Mouse (Mus musculus): ENCODE measurements around the gene Zfp655. TPM values are rescaled to one million over a fixed set of nuclear protein-coding genes. Genes with fewer than 3 reads are reported as not detected.
"Not testable (repeated sequence)": the region's sequence is repeated elsewhere in the genome, so short reads cannot be mapped to it uniquely, and the experiment has no call there.

Zfp655 gene
- polyA plus RNA-seq, 1 experiment, result 34.4 TPM

- TF ChIP-seq POLR2A (IDR thresholded peaks at IDR 0.05; ENCODE audit: low read depth, low read length) (peak; percentile 88), CTCF (IDR thresholded peaks at IDR 0.05; ENCODE audit: borderline replicate concordance, insufficient read depth, low read length) (no peak)
- Histone ChIP-seq H3K27ac (ENCODE audit: insufficient read depth, low read length) (peak within 1 kb of the TSS; percentile 84), H3K4me3 (ENCODE audit: insufficient read depth, low read length) (peak within 1 kb of the TSS; percentile 79), H3K4me1 (ENCODE audit: control insufficient read depth, insufficient read depth, low read length) (no peaks in the 10 kb centered on the region; the same call in 1 of the 2 replicates)
Measured at GRCm38 (mm10) chr5:145203936-145204691, 27.4 kb upstream of the Zfp655 start, which contains the start of gene Zkscan5. Zkscan5 (plus strand) TSS chr5:145204562.

GRCm38 (mm10) chr5:145205041-145205440 is 26.5 kb upstream of the Zfp655 start:
- peak overlapping the region; percentile 47 for H3K27ac ChIP-seq (ENCODE audit: insufficient read depth, low read length)
- TF ChIP-seq POLR2A (IDR thresholded peaks at IDR 0.05; ENCODE audit: low read depth, low read length) (0 out of 2 replicates have a peak, but pooled peaks have one; percentile 21), CTCF (IDR thresholded peaks at IDR 0.05; ENCODE audit: borderline replicate concordance, insufficient read depth, low read length) (no peak)
- peak overlapping the region; percentile 51 for H3K4me3 ChIP-seq (ENCODE audit: insufficient read depth, low read length)
- H3K4me1 ChIP-seq (ENCODE audit: control insufficient read depth, insufficient read depth, low read length), result no peaks in the 10 kb centered on the region; the same call in 1 of the 2 replicates

DNA sequence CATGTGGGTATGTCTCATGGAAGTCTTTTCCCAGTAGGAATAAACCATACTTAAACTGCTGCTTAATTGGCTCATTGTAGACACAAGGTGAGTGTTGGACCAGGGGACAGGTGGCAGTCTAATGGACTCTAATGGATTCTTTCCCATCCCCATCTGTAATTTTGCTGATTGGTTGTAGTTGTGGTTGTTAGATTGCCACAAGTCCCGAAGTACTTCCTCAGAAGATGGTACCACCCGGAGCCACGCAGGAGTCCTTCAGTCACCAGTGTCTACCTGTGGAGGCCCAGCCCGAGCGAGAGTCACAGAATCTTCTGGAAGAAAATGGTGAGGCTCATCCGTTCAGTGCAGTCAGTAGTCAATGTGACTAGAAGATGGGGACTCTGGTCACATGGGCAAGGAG is 24.1 kb upstream of the Zfp655 start:
- no peak for TF ChIP-seq POLR2A (IDR thresholded peaks at IDR 0.05; ENCODE audit: low read depth, low read length)
- no peak for TF ChIP-seq CTCF (IDR thresholded peaks at IDR 0.05; ENCODE audit: borderline replicate concordance, insufficient read depth, low read length)
- H3K4me1 ChIP-seq (ENCODE audit: control insufficient read depth, insufficient read depth, low read length), result no peaks in the 10 kb centered on the region
- H3K27ac ChIP-seq (ENCODE audit: insufficient read depth, low read length), result no peak overlapping the region

DNA sequence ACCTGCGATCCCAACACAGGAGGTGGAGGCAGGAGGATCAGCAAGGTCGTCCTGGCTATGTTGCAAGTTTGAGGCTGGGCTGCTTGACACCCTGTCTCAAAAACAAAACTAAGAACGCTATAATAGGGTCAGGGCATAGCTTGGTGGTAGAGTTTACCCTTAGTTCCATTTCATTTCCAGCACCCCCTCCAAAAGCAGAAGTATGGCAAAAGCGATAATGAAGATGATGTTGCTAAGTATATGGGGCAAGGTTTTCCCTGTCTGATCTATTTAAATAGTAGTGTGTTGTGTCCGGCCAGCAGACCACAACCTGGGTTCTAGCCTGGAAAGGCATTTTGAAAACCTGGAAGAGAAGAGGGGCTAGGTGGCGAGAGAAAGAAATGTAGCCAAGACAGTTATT is 23.6 kb upstream of the Zfp655 start:
- no peak overlapping the region for H3K4me3 ChIP-seq (ENCODE audit: insufficient read depth, low read length)
- H3K4me1 ChIP-seq (ENCODE audit: control insufficient read depth, insufficient read depth, low read length), result no peaks in the 10 kb centered on the region
- H3K27ac ChIP-seq (ENCODE audit: insufficient read depth, low read length), result no peak overlapping the region
- TF ChIP-seq POLR2A (IDR thresholded peaks at IDR 0.05; ENCODE audit: low read depth, low read length), result no peak
- TF ChIP-seq CTCF (IDR thresholded peaks at IDR 0.05; ENCODE audit: borderline replicate concordance, insufficient read depth, low read length), result no peak

More for the DNA sequence above, 24.1 kb upstream of the Zfp655 start:
- no peak overlapping the region for H3K4me3 ChIP-seq (ENCODE audit: insufficient read depth, low read length)

DNA sequence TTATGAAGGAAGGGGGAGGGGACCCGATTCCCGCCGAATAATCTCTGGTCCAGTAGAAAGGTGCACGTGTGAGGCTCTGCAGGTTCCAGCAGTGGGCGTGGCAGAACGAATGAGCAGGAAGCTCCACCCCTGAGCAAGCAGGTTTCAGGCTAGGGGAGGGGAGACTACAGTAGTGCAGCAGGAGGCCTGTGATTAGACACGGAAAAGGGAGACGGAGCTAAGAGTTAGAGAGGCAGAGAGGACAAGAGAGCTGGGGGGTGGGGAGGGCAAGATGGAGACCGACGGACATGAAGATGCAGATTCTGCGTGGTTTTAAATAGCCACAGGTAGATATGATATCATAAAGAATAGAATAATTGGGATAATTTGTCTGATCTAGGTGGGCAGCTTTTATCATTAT is 23.1 kb upstream of the Zfp655 start:
- not testable (repeated sequence) for H3K27ac ChIP-seq (ENCODE audit: insufficient read depth, low read length); H3K4me3 ChIP-seq (ENCODE audit: insufficient read depth, low read length); H3K4me1 ChIP-seq (ENCODE audit: control insufficient read depth, insufficient read depth, low read length)

DNA sequence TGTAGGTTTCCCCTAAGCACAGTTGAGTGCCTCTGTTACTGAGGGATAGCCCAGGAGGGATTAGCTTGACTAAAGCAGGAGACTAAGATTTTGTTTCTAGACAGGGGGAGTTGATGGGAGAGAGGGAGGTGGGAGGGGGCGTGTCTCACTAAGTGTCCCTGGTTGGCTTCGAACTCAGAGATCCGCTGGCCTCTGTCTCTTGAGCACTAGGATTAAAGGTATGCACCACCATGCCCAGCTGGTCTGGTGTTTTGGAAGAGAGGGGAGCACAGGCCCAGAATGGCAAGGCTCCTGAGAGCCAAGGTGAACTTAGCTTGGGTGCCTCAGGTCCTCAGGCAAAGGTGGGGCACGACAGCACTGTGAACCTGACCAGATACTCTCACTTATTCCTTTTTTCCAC is 20.2 kb upstream of the Zfp655 start:
- no peak for TF ChIP-seq CTCF (IDR thresholded peaks at IDR 0.05; ENCODE audit: borderline replicate concordance, insufficient read depth, low read length)
- TF ChIP-seq POLR2A (IDR thresholded peaks at IDR 0.05; ENCODE audit: low read depth, low read length), result no peak
- Histone ChIP-seq H3K27ac (ENCODE audit: insufficient read depth, low read length) (no peak overlapping the region), H3K4me3 (ENCODE audit: insufficient read depth, low read length) (no peak overlapping the region), H3K4me1 (ENCODE audit: control insufficient read depth, insufficient read depth, low read length) (no peaks in the 10 kb centered on the region)

DNA sequence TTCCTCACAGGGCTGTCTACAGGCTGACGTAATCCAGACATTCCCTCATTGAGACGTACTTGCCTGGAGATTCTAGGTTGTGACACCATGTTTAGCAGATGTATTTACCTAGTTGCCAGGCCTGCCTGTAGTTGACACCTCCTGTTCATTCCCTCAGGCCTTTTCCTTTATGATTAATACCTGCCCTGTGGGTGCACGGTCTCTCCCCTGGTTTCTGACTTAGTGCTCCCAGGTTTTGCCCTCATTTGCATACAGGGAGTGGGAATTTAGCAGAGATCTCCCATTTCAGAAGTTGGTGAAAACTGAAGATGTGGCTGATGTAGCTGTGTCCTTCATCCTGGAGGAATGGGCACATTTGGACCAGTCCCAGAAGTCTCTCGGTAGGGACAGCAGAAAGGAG is 19.3 kb upstream of the Zfp655 start:
- H3K27ac ChIP-seq (ENCODE audit: insufficient read depth, low read length), result no peak overlapping the region
- no peak overlapping the region for H3K4me3 ChIP-seq (ENCODE audit: insufficient read depth, low read length)
- no peak for TF ChIP-seq CTCF (IDR thresholded peaks at IDR 0.05; ENCODE audit: borderline replicate concordance, insufficient read depth, low read length)
- TF ChIP-seq POLR2A (IDR thresholded peaks at IDR 0.05; ENCODE audit: low read depth, low read length), result no peak
- H3K4me1 ChIP-seq (ENCODE audit: control insufficient read depth, insufficient read depth, low read length), result no peaks in the 10 kb centered on the region

- no peak overlapping the region for H3K27ac ChIP-seq (ENCODE audit: insufficient read depth, low read length)
- TF ChIP-seq POLR2A (IDR thresholded peaks at IDR 0.05; ENCODE audit: low read depth, low read length) (no peak), CTCF (IDR thresholded peaks at IDR 0.05; ENCODE audit: borderline replicate concordance, insufficient read depth, low read length) (no peak)
- no peak overlapping the region for H3K4me3 ChIP-seq (ENCODE audit: insufficient read depth, low read length)
- no peaks in the 10 kb centered on the region for H3K4me1 ChIP-seq (ENCODE audit: control insufficient read depth, insufficient read depth, low read length)
Measured at GRCm38 (mm10) chr5:145213505-145213904, 18.0 kb upstream of the Zfp655 start.

- H3K4me3 ChIP-seq (ENCODE audit: insufficient read depth, low read length), result no peak overlapping the region
- no peak for TF ChIP-seq POLR2A (IDR thresholded peaks at IDR 0.05; ENCODE audit: low read depth, low read length)
- no peak for TF ChIP-seq CTCF (IDR thresholded peaks at IDR 0.05; ENCODE audit: borderline replicate concordance, insufficient read depth, low read length)
- H3K4me1 ChIP-seq (ENCODE audit: control insufficient read depth, insufficient read depth, low read length), result no peaks in the 10 kb centered on the region
- H3K27ac ChIP-seq (ENCODE audit: insufficient read depth, low read length), result no peak overlapping the region
Measured at GRCm38 (mm10) chr5:145214679-145215078, 16.8 kb upstream of the Zfp655 start.

DNA sequence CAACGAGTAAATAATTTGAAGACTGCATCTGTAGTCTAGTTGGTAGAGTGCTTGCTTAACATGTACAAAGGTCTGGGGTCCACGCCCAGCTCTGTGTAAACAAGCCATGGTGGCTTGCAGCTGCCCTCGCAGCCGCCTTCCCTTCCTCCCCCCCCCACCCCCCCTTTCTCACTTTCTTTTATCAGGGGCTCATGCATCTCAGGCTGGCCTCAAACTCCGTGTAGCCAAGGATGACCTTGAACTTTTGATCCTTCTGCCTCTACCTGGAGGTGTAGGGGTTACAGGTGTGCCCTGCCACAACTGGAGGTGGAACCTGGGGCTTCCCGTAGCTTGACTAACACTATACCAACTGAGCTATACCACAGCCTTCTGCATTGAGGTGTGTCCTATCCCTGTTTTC is 13.8 kb upstream of the Zfp655 start:
- Histone ChIP-seq H3K4me1 (ENCODE audit: control insufficient read depth, insufficient read depth, low read length) (no peaks in the 10 kb centered on the region), H3K27ac (ENCODE audit: insufficient read depth, low read length) (no peak overlapping the region), H3K4me3 (ENCODE audit: insufficient read depth, low read length) (no peak overlapping the region)
- TF ChIP-seq POLR2A (IDR thresholded peaks at IDR 0.05; ENCODE audit: low read depth, low read length) (no peak), CTCF (IDR thresholded peaks at IDR 0.05; ENCODE audit: borderline replicate concordance, insufficient read depth, low read length) (no peak)
